Mouse (Mus musculus) cerebellum, adult 2 months (tissue): Measurements from ENCODE around the gene Igf2bp1.
"Not testable (repeated sequence)": the region's sequence is repeated elsewhere in the genome, so short reads cannot be mapped to it uniquely, and the experiment has no call there.

ENCODE experiments used
- CTCF ChIP-seq: fragments of 200-500 bp; IDR thresholded peaks from 2 replicates; pipeline ENCODE4 v1.5.1; 2011; ENCODE audit warnings: low read depth, mild to moderate bottlenecking, control low read depth, low read length, moderate library complexity, borderline replicate concordance; ENCODE audit not compliant: insufficient read depth
- POLR2A ChIP-seq: fragments of 200-500 bp; IDR thresholded peaks from 2 replicates; pipeline ENCODE4 v1.6.1; 2011; ENCODE audit warnings: low read length, control low read depth, borderline replicate concordance; ENCODE audit not compliant: insufficient read depth

DNA sequence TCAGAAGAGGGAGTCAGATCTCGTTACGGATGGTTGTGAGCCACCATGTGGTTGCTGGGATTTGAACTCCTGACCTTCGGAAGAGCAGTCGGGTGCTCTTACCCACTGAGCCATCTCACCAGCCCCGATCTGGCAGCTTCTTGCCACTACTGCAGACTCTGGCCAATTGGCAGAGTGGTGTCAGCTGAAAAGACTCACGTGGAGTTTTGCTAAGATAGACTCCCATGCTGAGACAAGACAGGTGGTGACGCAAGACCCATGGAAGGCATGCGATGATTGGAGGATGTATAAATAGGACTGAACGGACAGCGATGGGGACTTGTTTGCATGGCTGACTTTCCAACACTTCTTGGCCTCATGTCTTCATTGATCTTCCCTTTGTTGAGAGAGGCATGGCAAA lies 73.6 kb downstream of the Igf2bp1 start:
- TF ChIP-seq CTCF, POLR2A: not testable (repeated sequence)
